Mouse (Mus musculus): ENCODE data around the gene Pdlim7. TPM values are rescaled to one million over a fixed set of nuclear protein-coding genes. Genes with fewer than 3 reads are reported as not detected.

Gene Pdlim7
- total and polyA plus RNA-seq, 2 experiments from 2014 or later = 41.3 to 153 TPM

- Histone ChIP-seq H3K9me3 (ENCODE audit: low read length) (no peaks in the 10 kb centered on the region), H3K4me2 (ENCODE audit: low read depth, low read length, poor library complexity, severe bottlenecking) (no peak overlapping the region), H3K27me3 (ENCODE audit: insufficient read depth, low read length) (no peaks in the 10 kb centered on the region), H3K4me1 (ENCODE audit: insufficient read depth, low read length) (peaks cover 6% of the 10 kb centered on the region; the same call in 1 of the 2 replicates), H3K4me3 (ENCODE audit: low read depth, low read length) (no peak overlapping the region), H3K36me3 (ENCODE audit: insufficient read depth, low read length) (peaks cover 59% of the 10 kb centered on the region), H3K27ac (ENCODE audit: low read depth, low read length) (no peak overlapping the region), H3K9ac (replicated peaks; ENCODE audit: low read length, poor library complexity, severe bottlenecking) (no peak overlapping the region)
- DNase-seq (ENCODE audit: low spot score) (no peak), ATAC-seq (ENCODE audit: low FRiP score) (no peak)
- WGBS = 94% methylated on average over 10 of the region's 10 CpGs
- TF ChIP-seq CTCF (IDR thresholded peaks at IDR 0.05) = no peak
Observed at GRCm38 (mm10) chr13:55451296-55451695, 62.2 kb downstream of the Pdlim7 start.

- TF ChIP-seq CTCF (IDR thresholded peaks at IDR 0.05) = no peak
- H3K9ac ChIP-seq (replicated peaks; ENCODE audit: low read length, poor library complexity, severe bottlenecking) = no peak overlapping the region
- no peak overlapping the region for H3K4me2 ChIP-seq (ENCODE audit: low read depth, low read length, poor library complexity, severe bottlenecking)
- H3K4me1 ChIP-seq (ENCODE audit: insufficient read depth, low read length) = peaks cover 9% of the 10 kb centered on the region; the same call in 1 of the 2 replicates
- peak; percentile 72 for DNase-seq (ENCODE audit: low spot score)
- no peak overlapping the region for H3K27ac ChIP-seq (ENCODE audit: low read depth, low read length)
- H3K4me3 ChIP-seq (ENCODE audit: low read depth, low read length) = no peak overlapping the region
- WGBS = 87% methylated on average over 11 of the region's 11 CpGs
- 0 out of 2 replicates have a peak, but pooled peaks have one; percentile 54 for ATAC-seq (ENCODE audit: low FRiP score)
- H3K36me3 ChIP-seq (ENCODE audit: insufficient read depth, low read length) = peaks cover 54% of the 10 kb centered on the region
- no peaks in the 10 kb centered on the region for H3K27me3 ChIP-seq (ENCODE audit: insufficient read depth, low read length)
- H3K9me3 ChIP-seq (ENCODE audit: low read length) = no peaks in the 10 kb centered on the region
Observed at GRCm38 (mm10) chr13:55450511-55450980, 62.9 kb downstream of the Pdlim7 start.

- WGBS = 93% methylated on average over 17 of the region's 17 CpGs
- H3K27ac ChIP-seq (ENCODE audit: low read depth, low read length) = no peak overlapping the region
- peaks cover 47% of the 10 kb centered on the region for H3K36me3 ChIP-seq (ENCODE audit: insufficient read depth, low read length)
Observed at GRCm38 (mm10) chr13:55449679-55450441, 63.6 kb downstream of the Pdlim7 start.

GRCm38 (mm10) chr13:55449205-55449604, 64.3 kb downstream of the Pdlim7 start:
- ATAC-seq (ENCODE audit: low FRiP score) (no peak), DNase-seq (ENCODE audit: low spot score) (no peak)
- H3K36me3 ChIP-seq (ENCODE audit: insufficient read depth, low read length) = peaks cover 41% of the 10 kb centered on the region
- no peaks in the 10 kb centered on the region for H3K9me3 ChIP-seq (ENCODE audit: low read length)
- H3K27me3 ChIP-seq (ENCODE audit: insufficient read depth, low read length) = no peaks in the 10 kb centered on the region
- no peak overlapping the region for H3K4me3 ChIP-seq (ENCODE audit: low read depth, low read length)
- no peak overlapping the region for H3K27ac ChIP-seq (ENCODE audit: low read depth, low read length)
- no peak for TF ChIP-seq CTCF (IDR thresholded peaks at IDR 0.05)
- 95% methylated on average over 9 of the region's 9 CpGs for WGBS
- no peak overlapping the region for H3K4me2 ChIP-seq (ENCODE audit: low read depth, low read length, poor library complexity, severe bottlenecking)
- no peak overlapping the region for H3K9ac ChIP-seq (replicated peaks; ENCODE audit: low read length, poor library complexity, severe bottlenecking)
- H3K4me1 ChIP-seq (ENCODE audit: insufficient read depth, low read length) = peaks cover 9% of the 10 kb centered on the region; the same call in 1 of the 2 replicates

More at GRCm38 (mm10) chr13:55449679-55450441, 63.6 kb downstream of the Pdlim7 start:
- H3K9me3 ChIP-seq (ENCODE audit: low read length) = no peaks in the 10 kb centered on the region
- ATAC-seq (ENCODE audit: low FRiP score) (no peak), DNase-seq (ENCODE audit: low spot score) (no peak)
- TF ChIP-seq CTCF (IDR thresholded peaks at IDR 0.05) = no peak
- no peak overlapping the region for H3K9ac ChIP-seq (replicated peaks; ENCODE audit: low read length, poor library complexity, severe bottlenecking)
- peaks cover 9% of the 10 kb centered on the region; the same call in 1 of the 2 replicates for H3K4me1 ChIP-seq (ENCODE audit: insufficient read depth, low read length)
- H3K4me2 ChIP-seq (ENCODE audit: low read depth, low read length, poor library complexity, severe bottlenecking) = no peak overlapping the region
- H3K4me3 ChIP-seq (ENCODE audit: low read depth, low read length) = no peak overlapping the region
- no peaks in the 10 kb centered on the region for H3K27me3 ChIP-seq (ENCODE audit: insufficient read depth, low read length)

- H3K4me3 ChIP-seq (ENCODE audit: low read depth, low read length) = no peak overlapping the region
- 93% methylated on average over 5 of the region's 5 CpGs for WGBS
- peaks cover 32% of the 10 kb centered on the region for H3K36me3 ChIP-seq (ENCODE audit: insufficient read depth, low read length)
- ATAC-seq (ENCODE audit: low FRiP score) (no peak), DNase-seq (ENCODE audit: low spot score) (no peak)
- no peak for TF ChIP-seq CTCF (IDR thresholded peaks at IDR 0.05)
- H3K27me3 ChIP-seq (ENCODE audit: insufficient read depth, low read length) = no peaks in the 10 kb centered on the region
- H3K9ac ChIP-seq (replicated peaks; ENCODE audit: low read length, poor library complexity, severe bottlenecking) = no peak overlapping the region
- H3K27ac ChIP-seq (ENCODE audit: low read depth, low read length) = no peak overlapping the region
- H3K4me2 ChIP-seq (ENCODE audit: low read depth, low read length, poor library complexity, severe bottlenecking) = no peak overlapping the region
- no peaks in the 10 kb centered on the region for H3K9me3 ChIP-seq (ENCODE audit: low read length)
- H3K4me1 ChIP-seq (ENCODE audit: insufficient read depth, low read length) = peaks cover 9% of the 10 kb centered on the region; the same call in 1 of the 2 replicates
Observed at GRCm38 (mm10) chr13:55448131-55448530, 65.3 kb downstream of the Pdlim7 start.

- no peak overlapping the region for H3K4me2 ChIP-seq (ENCODE audit: low read depth, low read length, poor library complexity, severe bottlenecking)
- no peak overlapping the region for H3K27ac ChIP-seq (ENCODE audit: low read depth, low read length)
- WGBS = 65% methylated on average over 3 of the region's 3 CpGs
- TF ChIP-seq CTCF (IDR thresholded peaks at IDR 0.05) = no peak
- no peak overlapping the region for H3K9ac ChIP-seq (replicated peaks; ENCODE audit: low read length, poor library complexity, severe bottlenecking)
- no peak overlapping the region for H3K4me3 ChIP-seq (ENCODE audit: low read depth, low read length)
- no peak for DNase-seq (ENCODE audit: low spot score)
- H3K27me3 ChIP-seq (ENCODE audit: insufficient read depth, low read length) = no peaks in the 10 kb centered on the region
- peaks cover 9% of the 10 kb centered on the region; the same call in 1 of the 2 replicates for H3K4me1 ChIP-seq (ENCODE audit: insufficient read depth, low read length)
- no peaks in the 10 kb centered on the region for H3K9me3 ChIP-seq (ENCODE audit: low read length)
- peaks cover 26% of the 10 kb centered on the region for H3K36me3 ChIP-seq (ENCODE audit: insufficient read depth, low read length)
- ATAC-seq (ENCODE audit: low FRiP score) = no peak
Observed at GRCm38 (mm10) chr13:55447543-55447943, 65.9 kb downstream of the Pdlim7 start.

Data from midbrain, postnatal 0 days (tissue).